Mouse (Mus musculus) bone marrow, adult 2 months (tissue): ENCODE results near the gene Traf2.

Experiments
- CTCF ChIP-seq: fragments of 200-500 bp; IDR thresholded peaks from 2 replicates; pipeline ENCODE4 v1.5.1; 2011; ENCODE audit warnings: low read length, control low read depth; ENCODE audit not compliant: control insufficient read depth, insufficient read depth
- POLR2A ChIP-seq: fragments of 200-500 bp; IDR thresholded peaks from 2 replicates; pipeline ENCODE4 v1.6.1; 2011; ENCODE audit warnings: low read depth, mild to moderate bottlenecking, control low read depth, low read length, borderline replicate concordance; ENCODE audit not compliant: control insufficient read depth

DNA sequence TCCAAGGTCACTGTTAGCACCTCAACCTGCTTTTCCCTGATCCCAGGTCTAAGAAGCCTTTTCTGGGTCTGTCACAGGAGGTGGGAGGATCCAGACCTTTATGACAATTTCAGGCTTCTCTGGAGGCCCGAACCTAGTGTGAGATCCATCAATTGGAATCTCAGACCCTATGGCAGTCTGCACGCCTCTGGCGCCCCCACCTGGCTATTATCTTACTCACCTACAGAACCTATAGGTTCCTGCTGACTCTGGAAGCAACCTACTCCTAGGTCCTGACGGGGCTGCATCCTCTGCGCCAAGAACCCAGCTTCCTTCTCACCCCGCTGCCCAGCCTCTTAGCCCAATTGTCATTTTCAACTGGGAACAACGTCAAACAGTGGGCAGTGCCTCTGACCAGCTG is 63.8 kb downstream of the Traf2 start:
- TF ChIP-seq CTCF (peak; percentile 82), POLR2A (no peak)
